Mouse (Mus musculus) liver, adult 2 months (tissue): Measurements from ENCODE around the gene Lsr.

Experiments
- CTCF ChIP-seq: fragments of 200-500 bp; IDR thresholded peaks from 2 replicates; pipeline ENCODE4 v1.5.1; 2011; ENCODE audit warnings: low read depth, low read length, control low read depth
- POLR2A ChIP-seq: fragments of 200-500 bp; IDR thresholded peaks from 2 replicates; pipeline ENCODE4 v1.6.1; 2011; ENCODE audit warnings: low read length, control low read depth; ENCODE audit not compliant: insufficient read depth; ENCODE audit errors: extremely low read depth

GRCm38 (mm10) chr7:30920217-30920616, 53.0 kb downstream of the Lsr start:
- no peak for TF ChIP-seq POLR2A
- no peak for TF ChIP-seq CTCF
